Mouse (Mus musculus) limb, embryonic 10.5 days (tissue): ENCODE measurements around the gene Insl5. TPM values are rescaled to one million over a fixed set of nuclear protein-coding genes. Genes with fewer than 3 reads are reported as not detected.
A peak's percentile ranks its signal among the peaks of the same experiment; 100 is the strongest.

Experiments
- DNase-seq: peaks from one replicate; pipeline ENCODE4 v3.0.0-alpha.2; 2017; ENCODE audit warnings: low spot score
- H3K27ac ChIP-seq: fragments of 300-500 bp; sonication (generic); 2 replicates; pipeline ENCODE4 v1.5.1; 2016; ENCODE audit warnings: mild to moderate bottlenecking
- H3K27me3 ChIP-seq: fragments of 300-500 bp; sonication (generic); 2 replicates; pipeline ENCODE4 v1.6.1; 2016; ENCODE audit warnings: low read depth, mild to moderate bottlenecking; ENCODE audit not compliant: poor library complexity, severe bottlenecking
- H3K36me3 ChIP-seq: fragments of 300-500 bp; sonication (generic); 2 replicates; pipeline ENCODE4 v1.6.1; 2016; ENCODE audit warnings: mild to moderate bottlenecking, moderate library complexity
- H3K4me1 ChIP-seq: fragments of 300-500 bp; sonication (generic); 2 replicates; pipeline ENCODE4 v1.6.1; 2016
- H3K4me3 ChIP-seq: fragments of 300-500 bp; sonication (generic); 2 replicates; pipeline ENCODE4 v1.5.1; 2016; ENCODE audit warnings: mild to moderate bottlenecking, moderate library complexity
- H3K9me3 ChIP-seq: fragments of 300-500 bp; sonication (generic); replicated peaks from 2 replicates; pipeline ENCODE4 v1.6.1; 2016; ENCODE audit warnings: mild to moderate bottlenecking
- WGBS: fragments of 180-500 bp; shearing (Covaris S2); methylation state at CpG from one replicate; pipeline ENCODE4 v1.1.7; 2016; 5-methylcytosine and 5-hydroxymethylcytosine counted together
- polyA plus RNA-seq: library from polyadenylated mRNA; unstranded; fragments of >200 nt; fragmentation: Nextera tagmentation; extraction: Ambion mirVana; gene quantifications from 2 replicates; pipeline ENCODE4 v1.2.1, GENCODE M21; 2016

The Insl5 gene
- polyA plus RNA-seq, 1 experiment from 2014 or later: not detected

- WGBS: 17% methylated on average over 4 of the region's 4 CpGs
- Histone ChIP-seq H3K4me3 (no peak overlapping the region), H3K4me1 (peaks cover 41% of the 10 kb centered on the region), H3K36me3 (no peaks in the 10 kb centered on the region), H3K27me3 (no peaks in the 10 kb centered on the region), H3K27ac (peak overlapping the region; percentile 68), H3K9me3 (no peaks in the 10 kb centered on the region)
- no peak for DNase-seq
These were observed 13.2 kb downstream of the Insl5 start for GRCm38 (mm10) chr4:103013490-103013889.

GRCm38 (mm10) chr4:103011823-103012222, 14.8 kb downstream of the Insl5 start:
- WGBS: 37% methylated on average over 7 of the region's 7 CpGs
- H3K27ac ChIP-seq: no peak overlapping the region

GRCm38 (mm10) chr4:103010734-103011133, 15.9 kb downstream of the Insl5 start:
- no peak for DNase-seq
- no peaks in the 10 kb centered on the region for H3K36me3 ChIP-seq
- no peaks in the 10 kb centered on the region for H3K27me3 ChIP-seq
- WGBS: 90% methylated on average over 4 of the region's 4 CpGs
- H3K9me3 ChIP-seq: no peaks in the 10 kb centered on the region
- no peak overlapping the region for H3K4me3 ChIP-seq
- peaks cover 44% of the 10 kb centered on the region for H3K4me1 ChIP-seq
- H3K27ac ChIP-seq: no peak overlapping the region

More at GRCm38 (mm10) chr4:103011823-103012222, 14.8 kb downstream of the Insl5 start:
- H3K4me3 ChIP-seq: no peak overlapping the region
- DNase-seq: no peak
- no peaks in the 10 kb centered on the region for H3K36me3 ChIP-seq
- peaks cover 42% of the 10 kb centered on the region for H3K4me1 ChIP-seq
- no peaks in the 10 kb centered on the region for H3K9me3 ChIP-seq
- no peaks in the 10 kb centered on the region for H3K27me3 ChIP-seq

DNA sequence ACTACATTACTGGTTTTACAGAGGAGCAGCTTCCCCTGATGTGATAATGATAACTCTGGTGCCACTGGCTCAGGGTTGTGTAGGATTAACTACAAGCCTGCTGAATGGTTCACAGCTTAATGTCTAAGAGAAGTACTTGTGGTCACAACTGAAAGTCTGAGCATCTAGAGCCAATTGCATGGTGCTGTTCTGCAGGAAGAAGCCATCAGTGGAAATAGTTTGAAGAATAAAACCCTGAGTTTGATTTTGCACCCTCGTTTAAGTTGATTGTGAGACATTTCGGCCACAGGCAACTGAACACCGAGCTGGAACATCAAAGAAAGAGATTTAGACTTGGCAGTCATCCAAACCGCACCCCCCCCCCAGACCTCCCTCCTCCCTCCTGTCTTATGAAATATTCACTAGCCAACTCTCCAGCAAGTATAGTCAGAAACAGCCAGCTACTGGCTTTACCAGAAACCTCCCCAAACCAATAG, 19.7 kb downstream of the Insl5 start:
- peak overlapping the region; percentile 89 for H3K27ac ChIP-seq
- peaks cover 34% of the 10 kb centered on the region for H3K4me1 ChIP-seq
- WGBS: 55% methylated on average over 4 of the region's 4 CpGs
- no peaks in the 10 kb centered on the region for H3K27me3 ChIP-seq
- no peak overlapping the region for H3K4me3 ChIP-seq
- H3K9me3 ChIP-seq: no peaks in the 10 kb centered on the region
- DNase-seq: peak; percentile 49
- no peaks in the 10 kb centered on the region for H3K36me3 ChIP-seq

DNA sequence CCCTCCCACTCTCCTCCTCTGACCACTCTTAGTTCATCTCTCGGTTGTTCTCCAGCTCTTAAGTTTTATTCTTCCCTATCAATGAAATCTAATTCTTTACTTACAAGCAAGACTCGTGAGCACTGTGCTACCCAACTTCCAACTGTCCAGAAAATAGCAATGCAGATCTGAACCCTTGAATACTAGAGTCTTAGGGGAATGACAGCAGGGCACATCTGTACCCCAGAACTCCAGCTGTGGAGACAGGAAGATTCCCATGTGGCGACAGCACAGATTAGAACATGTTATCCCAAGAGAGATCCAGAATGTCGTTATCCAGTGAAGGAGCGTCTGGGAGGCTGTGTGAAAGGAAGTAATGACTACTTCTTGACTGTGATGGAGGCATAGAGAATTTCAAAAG, 20.4 kb downstream of the Insl5 start:
- Histone ChIP-seq H3K4me1 (peaks cover 32% of the 10 kb centered on the region), H3K4me3 (no peak overlapping the region), H3K9me3 (no peaks in the 10 kb centered on the region), H3K36me3 (no peaks in the 10 kb centered on the region), H3K27ac (peak overlapping the region; percentile 89), H3K27me3 (no peaks in the 10 kb centered on the region)
- no peak for DNase-seq
- WGBS: 76% methylated on average over 5 of the region's 5 CpGs

DNA sequence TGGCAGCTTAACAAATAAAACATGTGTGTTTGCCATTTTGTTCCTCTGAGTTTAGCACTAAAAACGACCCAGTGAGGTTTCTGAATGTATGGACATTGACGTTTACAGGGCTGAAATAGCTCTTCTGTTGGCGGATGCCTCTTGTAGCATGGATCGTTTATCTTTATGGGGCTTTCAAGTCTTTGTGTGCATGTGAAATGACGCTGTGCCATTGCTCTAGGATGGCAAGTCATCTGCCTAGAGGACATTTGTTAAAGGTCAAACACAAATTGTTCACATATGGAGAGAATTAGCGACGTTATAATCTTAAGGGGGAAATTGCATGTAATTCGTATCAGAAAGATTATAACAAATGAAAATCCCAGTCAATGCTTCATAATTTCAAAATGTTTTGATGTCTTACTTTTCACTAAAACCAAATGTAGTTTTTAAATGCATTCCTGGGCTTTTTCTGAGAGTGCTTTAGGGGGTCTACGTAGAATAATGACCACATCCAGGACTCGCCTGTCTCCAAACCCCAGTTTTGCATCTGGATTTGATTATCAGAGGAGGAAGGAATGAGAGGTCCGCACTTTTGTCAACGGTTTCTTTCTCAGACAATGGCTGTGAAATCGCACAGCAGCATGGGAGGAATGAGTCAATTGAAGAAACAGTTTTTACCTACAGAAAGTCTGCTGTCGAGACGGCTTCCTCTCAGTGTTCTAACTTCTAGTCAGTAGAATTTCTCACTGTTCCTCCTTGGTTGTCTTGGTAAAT, 21.3 kb downstream of the Insl5 start:
- Histone ChIP-seq H3K27me3 (no peaks in the 10 kb centered on the region), H3K9me3 (no peaks in the 10 kb centered on the region), H3K4me1 (peaks cover 32% of the 10 kb centered on the region), H3K27ac (peak overlapping the region; percentile 89), H3K36me3 (no peaks in the 10 kb centered on the region), H3K4me3 (no peak overlapping the region)
- 22% methylated on average over 15 of the region's 15 CpGs for WGBS
- DNase-seq: no peak

DNA sequence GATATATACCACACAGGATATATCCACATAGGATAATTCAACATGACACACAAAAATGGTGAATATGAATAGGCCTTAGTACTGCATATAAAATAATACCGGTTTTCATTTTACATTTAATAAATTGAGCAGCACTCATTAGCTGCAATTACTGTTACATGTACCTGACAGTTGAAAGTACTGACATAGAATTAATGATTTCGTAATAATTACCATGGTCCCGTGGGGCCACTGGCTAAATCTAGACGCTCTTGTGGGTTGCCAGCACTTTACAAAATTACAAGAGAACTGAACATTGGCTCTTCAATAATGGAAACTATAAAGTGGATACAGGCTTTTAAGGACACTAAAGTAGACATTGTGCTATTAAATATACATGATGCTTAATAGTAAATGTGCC, 22.0 kb downstream of the Insl5 start:
- Histone ChIP-seq H3K9me3 (no peaks in the 10 kb centered on the region), H3K4me1 (peaks cover 32% of the 10 kb centered on the region), H3K4me3 (no peak overlapping the region), H3K27ac (peak overlapping the region; percentile 89), H3K27me3 (no peaks in the 10 kb centered on the region), H3K36me3 (no peaks in the 10 kb centered on the region)
- 84% methylated on average over 4 of the region's 4 CpGs for WGBS
- no peak for DNase-seq

DNA sequence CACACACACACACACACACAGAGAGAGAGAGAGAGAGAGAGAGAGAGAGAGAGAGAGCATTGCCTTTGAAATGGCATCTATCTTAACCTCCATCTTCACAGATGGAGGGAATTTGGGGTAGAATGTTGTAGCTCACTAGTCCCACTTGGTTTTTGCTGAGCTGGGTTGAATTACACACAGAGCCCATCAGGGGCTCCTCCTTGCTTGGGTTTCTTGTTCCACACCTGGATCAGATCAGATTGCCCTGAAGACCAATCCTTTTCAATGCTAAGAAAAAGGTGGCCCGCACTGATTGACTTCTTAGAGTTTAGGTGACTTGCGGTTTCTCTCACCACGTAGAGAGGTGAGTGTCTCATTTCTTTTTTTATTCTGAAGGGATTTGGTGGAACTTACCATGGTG, 35.0 kb downstream of the Insl5 start:
- Histone ChIP-seq H3K9me3 (no peaks in the 10 kb centered on the region), H3K27ac (no peak overlapping the region), H3K27me3 (no peaks in the 10 kb centered on the region), H3K36me3 (no peaks in the 10 kb centered on the region), H3K4me1 (peaks cover 16% of the 10 kb centered on the region), H3K4me3 (no peak overlapping the region)
- DNase-seq: no peak
- 76% methylated on average over 3 of the region's 3 CpGs for WGBS

DNA sequence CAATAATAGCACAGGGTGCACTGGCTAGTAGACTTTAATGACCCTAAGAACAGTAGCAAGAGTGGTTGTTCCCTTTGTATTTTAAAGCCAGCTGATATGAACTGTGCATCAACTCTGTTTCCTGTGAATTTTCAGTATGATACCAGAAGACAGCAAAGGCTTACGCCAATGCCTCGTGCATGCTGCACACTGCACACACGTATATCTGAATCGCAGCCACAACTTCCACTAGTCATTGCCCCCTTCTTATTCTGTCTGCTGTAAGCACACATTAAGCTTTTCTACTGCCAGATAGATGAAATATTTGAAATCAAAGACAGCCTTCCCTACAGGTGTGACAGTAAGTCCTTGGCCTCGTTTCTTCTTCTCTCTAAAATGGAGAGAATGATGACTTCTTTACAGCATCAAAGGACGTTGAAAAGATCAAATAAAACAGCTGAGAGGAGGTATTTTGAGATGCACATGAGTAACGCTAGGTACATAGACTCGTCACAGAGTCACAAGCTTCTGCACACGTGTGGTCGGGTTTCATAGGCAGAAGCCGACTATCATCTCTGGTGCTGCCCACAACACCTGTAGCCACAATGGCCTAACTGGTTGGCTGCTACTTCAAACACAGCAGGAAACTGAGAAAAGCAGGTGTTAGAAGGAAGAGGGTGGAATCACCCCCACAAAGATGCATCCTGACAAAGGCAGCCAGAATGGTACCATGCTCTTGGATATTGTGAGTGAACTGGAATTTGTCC, 35.9 kb downstream of the Insl5 start:
- Histone ChIP-seq H3K4me1 (peaks cover 16% of the 10 kb centered on the region), H3K36me3 (no peaks in the 10 kb centered on the region)
- 82% methylated on average over 11 of the region's 11 CpGs for WGBS

DNA sequence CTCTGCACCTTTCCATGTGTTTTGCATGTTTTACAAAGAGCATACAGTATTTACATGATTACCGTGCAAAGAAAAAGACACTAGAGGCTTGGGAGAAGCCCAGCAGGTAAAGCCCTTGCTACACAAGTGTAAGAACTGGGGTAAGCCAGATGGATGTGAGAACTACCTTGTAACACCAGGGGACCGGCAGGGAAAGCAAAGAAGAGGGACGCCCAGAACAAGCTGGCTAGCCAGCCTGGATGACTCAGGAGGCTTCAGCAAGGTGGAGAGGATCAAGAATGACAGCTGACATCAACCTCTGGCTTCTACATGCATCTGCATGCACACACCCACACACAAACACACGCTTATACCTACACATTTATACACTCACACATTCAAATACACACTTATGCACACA, 36.6 kb downstream of the Insl5 start:
- H3K4me1 ChIP-seq: peaks cover 16% of the 10 kb centered on the region
- H3K4me3 ChIP-seq: no peak overlapping the region
- no peaks in the 10 kb centered on the region for H3K9me3 ChIP-seq
- H3K36me3 ChIP-seq: no peaks in the 10 kb centered on the region
- 70% methylated on average over 4 of the region's 4 CpGs for WGBS
- H3K27ac ChIP-seq: no peak overlapping the region
- no peaks in the 10 kb centered on the region for H3K27me3 ChIP-seq
- DNase-seq: no peak

More for the DNA sequence above, 35.9 kb downstream of the Insl5 start:
- Histone ChIP-seq H3K27ac (no peak overlapping the region), H3K4me3 (no peak overlapping the region), H3K27me3 (no peaks in the 10 kb centered on the region), H3K9me3 (no peaks in the 10 kb centered on the region)
- DNase-seq: no peak

GRCm38 (mm10) chr4:102989391-102989790, 37.3 kb downstream of the Insl5 start:
- Histone ChIP-seq H3K36me3 (no peaks in the 10 kb centered on the region), H3K4me1 (peaks cover 16% of the 10 kb centered on the region), H3K9me3 (no peaks in the 10 kb centered on the region), H3K4me3 (no peak overlapping the region), H3K27ac (no peak overlapping the region), H3K27me3 (no peaks in the 10 kb centered on the region)
- 88% methylated on average over 5 of the region's 5 CpGs for WGBS
- peak; percentile 15 for DNase-seq

DNA sequence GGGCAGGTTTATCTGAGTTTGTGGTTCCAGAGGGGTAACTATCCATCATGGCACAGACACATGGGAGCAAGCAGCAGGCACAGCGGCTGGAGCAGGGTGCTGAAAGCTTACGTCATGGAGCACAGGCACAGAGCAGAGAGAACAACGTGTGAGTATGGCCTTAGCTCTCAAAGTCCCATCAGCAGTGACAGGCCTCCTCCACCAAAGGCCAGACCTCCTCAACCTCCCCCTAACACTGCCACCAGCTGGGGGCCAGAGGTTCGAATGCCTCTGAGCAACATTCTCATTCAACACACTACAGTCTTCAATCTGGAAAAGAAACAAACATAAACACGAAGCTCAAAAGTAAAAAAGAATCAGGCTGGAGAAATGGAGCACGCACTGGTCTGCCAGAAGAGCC, 38.1 kb downstream of the Insl5 start:
- 68% methylated on average over 6 of the region's 6 CpGs for WGBS
- H3K9me3 ChIP-seq: no peaks in the 10 kb centered on the region

DNA sequence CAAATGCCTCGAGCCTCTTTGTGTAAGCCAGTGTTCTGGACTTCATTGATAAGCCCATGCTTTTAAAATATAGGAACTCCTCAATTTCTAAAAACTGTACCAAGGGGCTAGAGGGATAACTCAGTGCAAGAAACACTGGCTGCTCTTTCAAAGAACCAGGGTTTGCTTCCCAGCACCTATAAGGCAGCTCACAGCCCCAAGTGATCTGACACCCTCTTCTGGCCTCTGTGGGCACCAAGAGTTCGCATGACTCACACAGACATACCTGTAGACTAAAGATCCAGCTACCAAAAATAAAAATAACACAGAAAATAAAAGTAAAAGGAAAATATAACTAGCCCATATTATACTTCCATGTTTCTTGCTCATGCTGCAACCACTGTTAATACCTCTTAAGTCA, 38.9 kb downstream of the Insl5 start:
- no peaks in the 10 kb centered on the region for H3K9me3 ChIP-seq
- peaks cover 16% of the 10 kb centered on the region for H3K4me1 ChIP-seq
- H3K27me3 ChIP-seq: no peaks in the 10 kb centered on the region
- H3K36me3 ChIP-seq: no peaks in the 10 kb centered on the region
- WGBS: 91% methylated on average over 2 of the region's 2 CpGs
- no peak overlapping the region for H3K27ac ChIP-seq
- H3K4me3 ChIP-seq: no peak overlapping the region
- no peak for DNase-seq

More for the DNA sequence above, 38.1 kb downstream of the Insl5 start:
- DNase-seq: peak; percentile 28
- no peak overlapping the region for H3K27ac ChIP-seq
- peaks cover 16% of the 10 kb centered on the region for H3K4me1 ChIP-seq
- H3K27me3 ChIP-seq: no peaks in the 10 kb centered on the region
- no peaks in the 10 kb centered on the region for H3K36me3 ChIP-seq
- H3K4me3 ChIP-seq: no peak overlapping the region
